Mouse (Mus musculus) cerebellum, adult 11 months (tissue): Measurements from ENCODE around the gene Taco1.
"Not testable (repeated sequence)": the region's sequence is repeated elsewhere in the genome, so short reads cannot be mapped to it uniquely, and the experiment has no call there.

Experiments used
- DNase-seq: peaks from one replicate; pipeline ENCODE4 v3.0.0; 2022

Taco1 gene

GRCm38 (mm10) chr11:106063756-106064155 lies 2.1 kb upstream of the Taco1 start:
- DNase-seq, result no peak

- DNase-seq, result no peak
These were observed 563 bp upstream of the Taco1 start for GRCm38 (mm10) chr11:106065073-106065922.

- DNase-seq, result not testable (repeated sequence)
These were observed 755 bp downstream of the Taco1 start for GRCm38 (mm10) chr11:106066616-106067015.

- no peak for DNase-seq
These were observed 7.9 kb downstream of the Taco1 start for GRCm38 (mm10) chr11:106073774-106074173.

- peak; percentile 43 for DNase-seq
These were observed 10.5 kb downstream of the Taco1 start for GRCm38 (mm10) chr11:106076321-106076720.

- peak; percentile 99 for DNase-seq
These were observed 18.1 kb downstream of the Taco1 start, which contains the start of gene Map3k3 for GRCm38 (mm10) chr11:106083708-106084701. Map3k3 (plus strand) TSS chr11:106084613.

GRCm38 (mm10) chr11:106084911-106085561 lies 19.2 kb downstream of the Taco1 start:
- DNase-seq, result peak; percentile 65

GRCm38 (mm10) chr11:106098223-106098622 lies 32.4 kb downstream of the Taco1 start:
- DNase-seq, result no peak

- no peak for DNase-seq
These were observed 37.0 kb downstream of the Taco1 start for GRCm38 (mm10) chr11:106102866-106103265.

GRCm38 (mm10) chr11:106106047-106106587 lies 40.3 kb downstream of the Taco1 start:
- no peak for DNase-seq

GRCm38 (mm10) chr11:106111688-106112087 lies 45.8 kb downstream of the Taco1 start:
- no peak for DNase-seq

- no peak for DNase-seq
These were observed 56.4 kb downstream of the Taco1 start for GRCm38 (mm10) chr11:106122221-106122620.

GRCm38 (mm10) chr11:106122736-106123135 lies 56.9 kb downstream of the Taco1 start:
- DNase-seq, result no peak
